Mouse (Mus musculus): ENCODE results near the gene Txnip. TPM values are rescaled to one million over a fixed set of nuclear protein-coding genes. Genes with fewer than 3 reads are reported as not detected.
A peak's percentile ranks its signal among the peaks of the same experiment; 100 is the strongest.

The Txnip gene
- total RNA-seq, 1 experiment, result 128 TPM

DNA sequence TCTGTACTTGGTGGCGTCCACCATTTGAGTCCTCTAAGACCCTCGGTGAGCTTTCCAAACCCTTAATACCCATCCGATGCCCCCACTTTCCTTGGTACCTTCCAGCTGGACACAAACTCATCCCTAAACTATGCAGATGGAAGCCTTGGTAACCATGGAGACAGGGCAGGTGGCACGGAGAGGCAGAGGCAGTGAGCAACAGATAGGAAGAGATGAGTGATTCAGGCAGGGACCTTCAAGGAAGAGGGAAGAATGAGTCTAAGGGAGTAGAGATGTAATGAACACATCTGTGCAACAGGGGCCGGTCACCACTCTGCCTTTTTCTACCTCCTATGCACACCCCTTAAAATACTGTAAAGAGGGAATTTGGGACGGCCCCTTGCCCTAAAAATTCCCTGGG is 37.9 kb downstream of the Txnip start:
- Histone ChIP-seq H3K4me1 (ENCODE audit: control insufficient read depth in 2 of 2, insufficient read depth in 2 of 2, low read length in 2 of 2, poor library complexity in 1 of 2) (peaks cover 13 to 17% of the 10 kb centered on the region in 2 experiments), H3K9ac (ENCODE audit: insufficient read depth, low read depth, low read length, poor library complexity, severe bottlenecking) (no peak overlapping the region), H3K4me3 (ENCODE audit: insufficient read depth in 1 of 2, low read depth in 1 of 2, low read length in 2 of 2, poor library complexity in 1 of 2, severe bottlenecking in 1 of 2) (peak overlapping the region in 1 of 2 experiments; percentile 71; a peak in 1 of 4 replicates), H3K9me3 (ENCODE audit: control insufficient read depth, insufficient read depth, low read depth, low read length) (no peaks in the 10 kb centered on the region), H3K36me3 (ENCODE audit: control insufficient read depth, insufficient read depth, low read length, poor library complexity, severe bottlenecking) (no peaks in the 10 kb centered on the region), H3K27ac (ENCODE audit: insufficient read depth, low read depth, low read length, poor library complexity, severe bottlenecking) (no peak overlapping the region)
- in situ Hi-C loops (cut with MboI; ENCODE audit: low sequenced_read_pairs in 2 of 2, unreplicated experiment in 2 of 2), result no loop called here
- DNase-seq (ENCODE audit: low read depth, low spot score), result no peak
- TF ChIP-seq ZC3H11A (IDR thresholded peaks at IDR 0.05; ENCODE audit: borderline replicate concordance, low read depth, low read length) (no peak), MAFK (IDR thresholded peaks at IDR 0.05; ENCODE audit: insufficient read depth, low read depth, low read length) (no peak), CHD2 (IDR thresholded peaks at IDR 0.05; ENCODE audit: low read depth, low read length) (no peak), HCFC1 (IDR thresholded peaks at IDR 0.05; ENCODE audit: borderline replicate concordance, insufficient read depth, low read length) (no peak), ZNF384 (IDR thresholded peaks at IDR 0.05; ENCODE audit: low read depth, low read length) (no peak)

- peak within 1 kb of the TSS; percentile 65 to 71 for H3K4me3 ChIP-seq (ENCODE audit: insufficient read depth in 1 of 2, low read depth in 1 of 2, low read length in 2 of 2, poor library complexity in 1 of 2, severe bottlenecking in 1 of 2)
- in situ Hi-C loops (cut with MboI; ENCODE audit: low sequenced_read_pairs in 2 of 2, unreplicated experiment in 2 of 2), result no loop called here
- no peak for TF ChIP-seq ZNF384 (IDR thresholded peaks at IDR 0.05; ENCODE audit: low read depth, low read length)
- TF ChIP-seq ZC3H11A (IDR thresholded peaks at IDR 0.05; ENCODE audit: borderline replicate concordance, low read depth, low read length), result no peak
- TF ChIP-seq HCFC1 (IDR thresholded peaks at IDR 0.05; ENCODE audit: borderline replicate concordance, insufficient read depth, low read length), result no peak
- TF ChIP-seq CHD2 (IDR thresholded peaks at IDR 0.05; ENCODE audit: low read depth, low read length), result no peak
- TF ChIP-seq MAFK (IDR thresholded peaks at IDR 0.05; ENCODE audit: insufficient read depth, low read depth, low read length), result no peak
- H3K27ac ChIP-seq (ENCODE audit: insufficient read depth, low read depth, low read length, poor library complexity, severe bottlenecking), result no peak within 1 kb of the TSS
- H3K4me1 ChIP-seq (ENCODE audit: control insufficient read depth in 2 of 2, insufficient read depth in 2 of 2, low read length in 2 of 2, poor library complexity in 1 of 2), result peaks cover 13 to 17% of the 10 kb centered on the region in 2 experiments
- DNase-seq (ENCODE audit: low read depth, low spot score), result no peak
- H3K9ac ChIP-seq (ENCODE audit: insufficient read depth, low read depth, low read length, poor library complexity, severe bottlenecking), result peak within 1 kb of the TSS; percentile 56
- no peaks in the 10 kb centered on the region for H3K36me3 ChIP-seq (ENCODE audit: control insufficient read depth, insufficient read depth, low read length, poor library complexity, severe bottlenecking)
- no peaks in the 10 kb centered on the region for H3K9me3 ChIP-seq (ENCODE audit: control insufficient read depth, insufficient read depth, low read depth, low read length)
Measured at GRCm38 (mm10) chr3:96596228-96596707, 38.5 kb downstream of the Txnip start, which contains the start of gene Ankrd34a. Gene Ankrd34a (plus strand): TSS chr3:96596636.

GRCm38 (mm10) chr3:96596855-96597254 is 39.1 kb downstream of the Txnip start:
- DNase-seq (ENCODE audit: low read depth, low spot score), result no peak
- Histone ChIP-seq H3K9ac (ENCODE audit: insufficient read depth, low read depth, low read length, poor library complexity, severe bottlenecking) (peak overlapping the region; percentile 56; the same call in 1 of the 2 replicates), H3K36me3 (ENCODE audit: control insufficient read depth, insufficient read depth, low read length, poor library complexity, severe bottlenecking) (no peaks in the 10 kb centered on the region), H3K4me1 (ENCODE audit: control insufficient read depth in 2 of 2, insufficient read depth in 2 of 2, low read length in 2 of 2, poor library complexity in 1 of 2) (peaks cover 13 to 17% of the 10 kb centered on the region in 2 experiments), H3K27ac (ENCODE audit: insufficient read depth, low read depth, low read length, poor library complexity, severe bottlenecking) (no peak overlapping the region), H3K9me3 (ENCODE audit: control insufficient read depth, insufficient read depth, low read depth, low read length) (no peaks in the 10 kb centered on the region), H3K4me3 (ENCODE audit: insufficient read depth in 1 of 2, low read depth in 1 of 2, low read length in 2 of 2, poor library complexity in 1 of 2, severe bottlenecking in 1 of 2) (peak overlapping the region; percentile 65 to 71)
- in situ Hi-C loops (cut with MboI; ENCODE audit: low sequenced_read_pairs in 2 of 2, unreplicated experiment in 2 of 2), result no loop called here
- TF ChIP-seq HCFC1 (IDR thresholded peaks at IDR 0.05; ENCODE audit: borderline replicate concordance, insufficient read depth, low read length) (no peak), MAFK (IDR thresholded peaks at IDR 0.05; ENCODE audit: insufficient read depth, low read depth, low read length) (no peak)

- Histone ChIP-seq H3K36me3 (ENCODE audit: control insufficient read depth, insufficient read depth, low read length, poor library complexity, severe bottlenecking) (no peaks in the 10 kb centered on the region), H3K4me3 (ENCODE audit: insufficient read depth in 1 of 2, low read depth in 1 of 2, low read length in 2 of 2, poor library complexity in 1 of 2, severe bottlenecking in 1 of 2) (peak overlapping the region; percentile 65 to 71), H3K9me3 (ENCODE audit: control insufficient read depth, insufficient read depth, low read depth, low read length) (no peaks in the 10 kb centered on the region), H3K27ac (ENCODE audit: insufficient read depth, low read depth, low read length, poor library complexity, severe bottlenecking) (no peak overlapping the region), H3K4me1 (ENCODE audit: control insufficient read depth in 2 of 2, insufficient read depth in 2 of 2, low read length in 2 of 2, poor library complexity in 1 of 2) (peaks cover 13 to 14% of the 10 kb centered on the region in 2 experiments), H3K9ac (ENCODE audit: insufficient read depth, low read depth, low read length, poor library complexity, severe bottlenecking) (peak overlapping the region; percentile 56)
- in situ Hi-C loops (cut with MboI; ENCODE audit: low sequenced_read_pairs in 2 of 2, unreplicated experiment in 2 of 2), result no loop called here
- no peak for TF ChIP-seq CHD2 (IDR thresholded peaks at IDR 0.05; ENCODE audit: low read depth, low read length)
- TF ChIP-seq MAFK (IDR thresholded peaks at IDR 0.05; ENCODE audit: insufficient read depth, low read depth, low read length), result no peak
- TF ChIP-seq ZC3H11A (IDR thresholded peaks at IDR 0.05; ENCODE audit: borderline replicate concordance, low read depth, low read length), result no peak
- TF ChIP-seq HCFC1 (IDR thresholded peaks at IDR 0.05; ENCODE audit: borderline replicate concordance, insufficient read depth, low read length), result no peak
- TF ChIP-seq ZNF384 (IDR thresholded peaks at IDR 0.05; ENCODE audit: low read depth, low read length), result no peak
- DNase-seq (ENCODE audit: low read depth, low spot score), result no peak
Measured at GRCm38 (mm10) chr3:96597435-96597891, 39.7 kb downstream of the Txnip start.

Measured in ES-E14 (cell line).